Mouse (Mus musculus) forebrain, embryonic 15.5 days (tissue): ENCODE results near the gene Gm5938. TPM values are rescaled to one million over a fixed set of nuclear protein-coding genes. Genes with fewer than 3 reads are reported as not detected.

Source experiments
- ATAC-seq: fragments of 200-750 bp; cut with Nextera tagmentation; replicated peaks from 2 replicates; pipeline ENCODE4 v1.8.0; 2017; ENCODE audit warnings: mild to moderate bottlenecking, moderate TSS enrichment, moderate library complexity
- H3K27ac ChIP-seq: fragments of 300-500 bp; sonication (generic); replicated peaks from 2 replicates; pipeline ENCODE4 v1.5.1; 2015; ENCODE audit warnings: mild to moderate bottlenecking, inconsistent platforms
- H3K27me3 ChIP-seq: fragments of 300-500 bp; sonication (generic); 2 replicates; pipeline ENCODE4 v1.6.1; 2015; ENCODE audit warnings: inconsistent platforms
- H3K36me3 ChIP-seq: fragments of 300-500 bp; sonication (generic); 2 replicates; pipeline ENCODE4 v1.6.1; 2015; ENCODE audit warnings: mild to moderate bottlenecking, inconsistent platforms
- H3K4me1 ChIP-seq: fragments of 300-500 bp; sonication (generic); 2 replicates; pipeline ENCODE4 v1.6.1; 2015; ENCODE audit warnings: inconsistent platforms
- H3K4me2 ChIP-seq: fragments of 300-500 bp; sonication (generic); replicated peaks from 2 replicates; pipeline ENCODE4 v1.6.1; 2015; ENCODE audit warnings: mild to moderate bottlenecking, inconsistent platforms
- H3K4me3 ChIP-seq: fragments of 300-500 bp; sonication (generic); 2 replicates; pipeline ENCODE4 v1.5.1; 2015; ENCODE audit warnings: mild to moderate bottlenecking, inconsistent platforms
- H3K9ac ChIP-seq: fragments of 300-500 bp; sonication (generic); replicated peaks from 2 replicates; pipeline ENCODE4 v1.6.1; 2015; ENCODE audit warnings: mild to moderate bottlenecking, inconsistent platforms
- H3K9me3 ChIP-seq: fragments of 300-500 bp; sonication (generic); 2 replicates; pipeline ENCODE4 v1.6.1; 2016; ENCODE audit warnings: inconsistent platforms
- WGBS: fragments of 180-500 bp; shearing (Covaris S2); methylation state at CpG from one replicate; pipeline ENCODE4 v1.1.7; 2015; ENCODE audit warnings: mixed read lengths; 5-methylcytosine and 5-hydroxymethylcytosine counted together
- polyA plus RNA-seq: library from polyadenylated mRNA; unstranded; fragments of >200 nt; fragmentation: Nextera tagmentation; extraction: Ambion mirVana; gene quantifications from 2 replicates; pipeline ENCODE4 v1.2.1, GENCODE M21; 2015

The Gm5938 gene
- not detected in 2 replicates for polyA plus RNA-seq

GRCm38 (mm10) chrX:78125167-78125566 is at the start of gene Gm5938:
Gene Gm5938 (plus strand): TSS chrX:78125467.
- WGBS: 66% methylated on average over 1 of the region's 1 CpGs
- Histone ChIP-seq H3K9me3 (no peaks in the 10 kb centered on the region), H3K9ac (no peak within 1 kb of the TSS), H3K4me2 (no peak within 1 kb of the TSS), H3K27ac (no peak within 1 kb of the TSS), H3K4me1 (no peaks in the 10 kb centered on the region), H3K4me3 (no peak within 1 kb of the TSS), H3K36me3 (no peaks in the 10 kb centered on the region), H3K27me3 (no peaks in the 10 kb centered on the region)
- no peak for ATAC-seq

GRCm38 (mm10) chrX:78091274-78091673 is 34.0 kb upstream of the Gm5938 start, which contains the start of gene Obp1a:
Gene Obp1a (minus strand): TSS chrX:78091374.
- no peak within 1 kb of the TSS for H3K4me3 ChIP-seq
- H3K4me1 ChIP-seq: no peaks in the 10 kb centered on the region
- no peaks in the 10 kb centered on the region for H3K36me3 ChIP-seq
- no peak within 1 kb of the TSS for H3K4me2 ChIP-seq
- ATAC-seq: no peak
- no peak within 1 kb of the TSS for H3K9ac ChIP-seq
- no peaks in the 10 kb centered on the region for H3K27me3 ChIP-seq
- H3K27ac ChIP-seq: no peak within 1 kb of the TSS
- H3K9me3 ChIP-seq: no peaks in the 10 kb centered on the region

Other genes starting within 250 kb of the Gm5938 start
- not detected in 2 replicates for gene 5430402E10Rik, start 200.4 kb upstream of the Gm5938 start, polyA plus RNA-seq
- gene Obp1a, start 34.1 kb upstream of the Gm5938 start, polyA plus RNA-seq: not detected in 2 replicates
- gene Obp1b, start 61.3 kb downstream of the Gm5938 start, polyA plus RNA-seq: not detected in 2 replicates
- not detected in 2 replicates for gene Gm14743, start 120.5 kb downstream of the Gm5938 start, polyA plus RNA-seq
- gene 4930480E11Rik, start 244.2 kb downstream of the Gm5938 start, polyA plus RNA-seq: not detected in 2 replicates